Mouse (Mus musculus) limb, embryonic 14.5 days (tissue): ENCODE data around the gene Ube3b. TPM values are rescaled to one million over a fixed set of nuclear protein-coding genes. Genes with fewer than 3 reads are reported as not detected.
A peak's percentile ranks its signal among the peaks of the same experiment; 100 is the strongest.

Experiments used
- ATAC-seq: fragments of 200-750 bp; cut with Nextera tagmentation; 2 replicates; pipeline ENCODE4 v1.8.0; 2017; ENCODE audit warnings: low read depth, moderate number of reproducible peaks, moderate TSS enrichment; ENCODE audit not compliant: low FRiP score
- DNase-seq: peaks from one replicate; pipeline ENCODE4 v3.0.0-alpha.2; 2015; ENCODE audit warnings: low spot score
- H3K27ac ChIP-seq: fragments of 300-500 bp; sonication (generic); replicated peaks from 2 replicates; pipeline ENCODE4 v1.5.1; 2014; ENCODE audit warnings: low read depth, mild to moderate bottlenecking, low read length, moderate library complexity, mixed read lengths
- H3K27me3 ChIP-seq: fragments of 300-500 bp; sonication (generic); 2 replicates; pipeline ENCODE4 v1.6.1; 2014; ENCODE audit warnings: low read length, mixed read lengths; ENCODE audit not compliant: control insufficient read depth, insufficient read depth
- H3K36me3 ChIP-seq: fragments of 300-500 bp; sonication (generic); 2 replicates; pipeline ENCODE4 v1.6.1; 2014; ENCODE audit warnings: mild to moderate bottlenecking, low read length, moderate library complexity, mixed read lengths; ENCODE audit not compliant: control insufficient read depth, insufficient read depth
- H3K4me1 ChIP-seq: fragments of 300-500 bp; sonication (generic); 2 replicates; pipeline ENCODE4 v1.6.1; 2014; ENCODE audit warnings: antibody characterized with exemption, low read length, mixed read lengths; ENCODE audit not compliant: control insufficient read depth, insufficient read depth
- H3K4me2 ChIP-seq: fragments of 300-500 bp; sonication (generic); replicated peaks from 2 replicates; pipeline ENCODE4 v1.6.1; 2014; ENCODE audit warnings: low read depth, mild to moderate bottlenecking, low read length, moderate library complexity; ENCODE audit not compliant: severe bottlenecking
- H3K4me3 ChIP-seq: fragments of 300-500 bp; sonication (generic); replicated peaks from 2 replicates; pipeline ENCODE4 v1.5.1; 2014; ENCODE audit warnings: low read length
- H3K9ac ChIP-seq: fragments of 300-500 bp; sonication (generic); 2 replicates; pipeline ENCODE4 v1.6.1; 2014; ENCODE audit warnings: mild to moderate bottlenecking, low read depth, low read length, moderate library complexity; ENCODE audit not compliant: severe bottlenecking
- H3K9me3 ChIP-seq: fragments of 300-500 bp; sonication (generic); 2 replicates; pipeline ENCODE4 v1.6.1; 2016; ENCODE audit warnings: low read length; ENCODE audit not compliant: control insufficient read depth
- POLR2A ChIP-seq: fragments of 200-500 bp; IDR thresholded peaks from 2 replicates; pipeline ENCODE4 v1.8.0; 2012; ENCODE audit warnings: inconsistent platforms, mild to moderate bottlenecking, moderate library complexity, borderline replicate concordance; ENCODE audit not compliant: insufficient read depth, insufficient read length; ENCODE audit errors: extremely low read depth
- WGBS: fragments of 180-500 bp; shearing (Covaris S2); extraction: QIAGEN DNeasy Blood & Tissue Kit; methylation state at CpG from one replicate; pipeline ENCODE4 v1.1.7; 2014; 5-methylcytosine and 5-hydroxymethylcytosine counted together
- polyA plus RNA-seq, 2 experiments: library from polyadenylated mRNA; depleted of rRNA in 1 of 2; stranded (reverse) in 1 of 2; unstranded in 1 of 2; fragments of >200 nt; fragmentation: Nextera tagmentation in 1 of 2; extraction: Ambion mirVana in 1 of 2; gene quantifications; 2 replicates each; pipeline versions ENCODE4 v1.2.1 to v1.2.3; 2012 to 2014

The Ube3b gene
- polyA plus RNA-seq, 2 experiments = 51.2 to 57.6 TPM

DNA sequence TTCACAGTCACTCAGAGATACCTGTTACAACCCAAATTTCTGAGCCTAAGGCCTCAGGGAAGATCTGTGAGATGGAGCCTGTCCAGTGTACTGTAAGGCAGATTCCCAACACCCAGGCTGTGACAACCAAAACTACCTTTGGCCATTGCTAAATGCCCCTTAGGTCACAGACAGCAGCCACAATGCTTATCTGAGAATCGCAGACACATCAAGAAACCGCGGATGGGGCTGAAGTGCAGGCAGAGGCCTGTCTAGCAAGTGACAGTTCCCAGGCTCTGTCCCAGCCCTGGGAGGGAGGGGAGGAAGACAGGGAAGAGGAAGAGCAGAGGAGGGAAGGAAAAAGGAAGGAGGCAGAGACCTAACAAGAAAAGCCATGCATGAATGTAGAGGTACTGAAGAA is 9.1 kb upstream of the Ube3b start:
- WGBS = 35% methylated on average over 3 of the region's 3 CpGs
- Histone ChIP-seq H3K27me3 (no peaks in the 10 kb centered on the region), H3K36me3 (peaks cover 90% of the 10 kb centered on the region), H3K9ac (peak overlapping the region; percentile 8; the same call in 1 of the 2 replicates), H3K9me3 (no peaks in the 10 kb centered on the region), H3K27ac (peak overlapping the region; percentile 86), H3K4me2 (no peak overlapping the region), H3K4me1 (peaks cover 44% of the 10 kb centered on the region), H3K4me3 (no peak overlapping the region)
- DNase-seq = no peak
- no peak for TF ChIP-seq POLR2A
- no peak for ATAC-seq

DNA sequence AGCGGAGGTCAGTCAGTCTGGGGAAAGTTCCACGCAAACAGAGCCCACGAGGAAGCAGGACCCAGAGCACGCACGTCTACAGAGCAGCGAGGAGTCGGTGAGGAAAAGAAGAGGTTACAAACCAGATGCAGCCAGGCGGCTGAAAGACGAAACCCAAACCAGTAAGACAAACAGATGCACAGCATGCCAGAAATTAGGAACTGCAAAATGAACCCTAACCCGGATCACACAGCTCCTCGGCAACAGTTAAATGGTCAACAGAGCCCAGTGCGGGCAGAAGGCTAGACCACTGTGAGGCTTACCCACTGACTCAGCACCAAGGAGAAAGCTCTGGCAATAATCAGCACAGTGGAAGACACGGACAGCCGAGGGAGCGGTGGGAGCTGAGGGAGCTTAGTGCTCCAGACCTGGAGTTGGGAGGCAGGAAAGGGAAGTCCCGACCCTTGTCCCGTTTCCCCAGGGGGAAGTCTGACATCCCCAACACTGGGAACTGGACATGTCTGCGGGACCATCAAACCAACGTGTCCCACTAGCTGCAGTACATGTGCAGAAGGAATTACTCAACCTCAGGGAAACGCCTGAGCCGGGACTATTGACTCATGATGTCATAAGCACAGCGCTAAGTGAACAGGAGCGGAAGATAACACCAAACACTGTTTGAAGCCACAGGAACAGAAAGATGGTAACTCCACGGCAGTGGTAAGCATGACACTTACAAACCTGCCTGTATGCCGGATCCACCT is 8.5 kb upstream of the Ube3b start:
- no peak for ATAC-seq
- no peak for DNase-seq
- H3K4me2 ChIP-seq = no peak overlapping the region
- no peak for TF ChIP-seq POLR2A
- H3K4me1 ChIP-seq = peaks cover 44% of the 10 kb centered on the region
- H3K9me3 ChIP-seq = no peaks in the 10 kb centered on the region
- H3K27ac ChIP-seq = peak overlapping the region; percentile 86
- 52% methylated on average over 25 of the region's 25 CpGs for WGBS
- H3K9ac ChIP-seq = 0 out of 2 replicates have a peak overlapping the region, but pooled peaks have one; percentile 12
- no peaks in the 10 kb centered on the region for H3K27me3 ChIP-seq
- H3K4me3 ChIP-seq = no peak overlapping the region
- peaks cover 89% of the 10 kb centered on the region for H3K36me3 ChIP-seq

DNA sequence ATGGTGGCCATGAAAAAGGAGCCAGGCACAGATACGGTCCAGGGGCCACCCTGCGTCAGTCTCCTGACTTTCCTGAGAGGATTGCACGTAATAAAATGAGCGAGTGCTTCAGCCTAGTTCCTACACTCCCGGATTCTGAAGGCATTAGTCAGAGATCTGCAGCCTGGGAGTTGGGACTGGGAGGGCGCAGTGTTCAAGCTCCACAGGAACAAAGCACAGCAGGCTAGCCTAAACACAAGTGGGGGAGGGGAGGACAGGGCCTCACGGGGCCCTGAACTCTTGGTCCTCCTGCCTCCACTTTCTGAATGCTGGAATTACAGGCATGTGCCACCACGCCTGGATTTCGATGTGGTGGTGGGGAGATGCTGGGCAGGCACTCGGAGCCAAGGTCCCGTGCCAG is 7.8 kb upstream of the Ube3b start:
- DNase-seq = peak; percentile 37
- no peak for TF ChIP-seq POLR2A
- peaks cover 82% of the 10 kb centered on the region for H3K36me3 ChIP-seq

DNA sequence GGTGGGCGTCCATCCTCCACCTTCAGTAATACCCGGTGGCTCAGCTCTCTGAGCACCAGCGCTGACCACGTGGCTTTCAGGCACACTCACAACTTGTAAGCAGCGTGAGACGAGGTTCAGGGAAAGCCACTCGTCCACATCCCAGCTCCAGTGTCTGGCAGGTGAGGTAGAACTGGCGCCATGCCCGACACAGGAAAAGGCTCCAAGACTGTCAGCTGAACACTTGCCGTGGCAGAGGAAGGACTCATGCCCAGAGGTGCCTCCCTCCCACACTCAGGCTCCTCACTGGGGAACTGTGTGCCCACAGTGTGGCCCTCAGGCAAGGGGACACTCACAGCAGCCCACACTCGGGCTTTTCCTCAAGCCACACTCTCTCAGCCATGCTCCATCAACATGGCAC is 7.2 kb upstream of the Ube3b start:
- TF ChIP-seq POLR2A = no peak
- H3K4me1 ChIP-seq = peaks cover 52% of the 10 kb centered on the region
- H3K27ac ChIP-seq = no peak overlapping the region
- 63% methylated on average over 11 of the region's 11 CpGs for WGBS
- no peak for DNase-seq
- ATAC-seq = no peak
- peaks cover 76% of the 10 kb centered on the region for H3K36me3 ChIP-seq
- no peaks in the 10 kb centered on the region for H3K9me3 ChIP-seq
- H3K9ac ChIP-seq = no peak overlapping the region
- no peaks in the 10 kb centered on the region for H3K27me3 ChIP-seq
- H3K4me2 ChIP-seq = no peak overlapping the region
- no peak overlapping the region for H3K4me3 ChIP-seq

More for the DNA sequence above, 7.8 kb upstream of the Ube3b start:
- no peak overlapping the region for H3K4me2 ChIP-seq
- no peak for ATAC-seq
- H3K4me1 ChIP-seq = peaks cover 46% of the 10 kb centered on the region
- WGBS = 28% methylated on average over 11 of the region's 11 CpGs
- H3K9me3 ChIP-seq = no peaks in the 10 kb centered on the region
- no peak overlapping the region for H3K9ac ChIP-seq
- no peak overlapping the region; the same call in 1 of the 2 replicates for H3K27ac ChIP-seq
- no peak overlapping the region for H3K4me3 ChIP-seq
- H3K27me3 ChIP-seq = no peaks in the 10 kb centered on the region

DNA sequence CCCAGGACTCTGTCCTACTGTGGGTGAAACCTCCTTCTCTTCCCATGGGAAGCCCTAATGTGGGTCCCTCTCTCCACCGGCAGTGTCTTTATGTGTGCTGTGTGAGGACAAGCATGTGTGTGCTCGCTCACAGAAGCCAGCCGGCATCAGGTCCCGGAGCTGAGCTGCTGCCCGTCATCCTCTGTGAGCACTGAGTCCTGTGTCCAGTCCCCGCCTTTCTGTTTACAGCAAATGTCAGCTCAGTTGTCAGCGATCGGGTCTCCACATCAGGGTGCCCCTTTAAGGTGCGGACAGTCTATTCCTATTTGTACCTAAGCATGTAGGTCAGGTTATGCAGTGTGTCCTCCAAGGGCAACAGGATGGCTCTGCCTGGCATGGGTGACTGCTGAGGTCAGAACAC is 6.8 kb upstream of the Ube3b start:
- H3K9ac ChIP-seq = no peak overlapping the region
- TF ChIP-seq POLR2A = no peak
- H3K4me3 ChIP-seq = no peak overlapping the region
- no peak overlapping the region for H3K4me2 ChIP-seq
- DNase-seq = no peak
- H3K4me1 ChIP-seq = peaks cover 55% of the 10 kb centered on the region
- H3K27me3 ChIP-seq = no peaks in the 10 kb centered on the region
- H3K36me3 ChIP-seq = peaks cover 72% of the 10 kb centered on the region
- no peak for ATAC-seq
- no peak overlapping the region for H3K27ac ChIP-seq
- WGBS = 90% methylated on average over 9 of the region's 9 CpGs
- no peaks in the 10 kb centered on the region for H3K9me3 ChIP-seq
